Mouse (Mus musculus): ENCODE results near the gene Idnk. TPM values are rescaled to one million over a fixed set of nuclear protein-coding genes. Genes with fewer than 3 reads are reported as not detected.

Gene Idnk
- total RNA-seq (2023): 10 to 100 TPM; 26.7 to 39.7 TPM

DNA sequence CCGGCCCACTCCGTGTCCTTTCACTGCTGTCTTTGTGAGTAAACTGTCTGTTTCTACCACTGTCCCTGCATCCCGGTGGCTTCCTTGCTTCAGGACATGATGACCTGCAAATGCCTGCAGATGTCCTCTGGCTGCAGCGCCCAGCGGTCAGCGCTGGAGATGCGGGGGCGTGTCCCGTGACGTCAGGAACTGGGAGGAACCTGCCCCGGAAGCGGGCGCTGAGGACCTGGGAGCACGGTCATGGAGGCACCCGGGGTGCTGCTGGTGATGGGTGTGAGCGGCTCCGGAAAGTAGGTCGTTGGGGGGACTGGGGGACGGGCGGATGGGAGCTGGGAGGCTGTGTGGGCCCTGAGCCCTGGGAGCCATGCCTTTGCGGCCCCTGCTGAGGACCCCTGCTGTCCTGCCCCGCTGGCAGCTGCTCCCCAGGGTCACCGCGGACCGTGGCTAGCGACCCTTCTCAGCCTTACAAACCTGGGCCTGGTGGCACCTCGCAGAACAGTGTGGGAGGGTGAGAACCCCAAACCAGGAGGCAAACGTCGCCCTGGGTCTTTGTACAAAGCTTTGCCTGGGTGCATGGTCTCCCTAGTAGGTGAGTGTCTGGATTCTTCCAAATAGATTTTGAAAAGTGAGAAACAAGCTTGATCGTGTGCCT lies at the start of gene Idnk:
Idnk (plus strand) TSS at position 203 of the 652 bp plus-strand sequence.

GRCm38 (mm10) chr13:58113061-58113900 lies 44.2 kb upstream of the Idnk start, which contains the start of gene Klhl3:
Gene Klhl3 (minus strand): TSS chr13:58113592.

GRCm38 (mm10) chr13:58128396-58128767 lies 29.1 kb upstream of the Idnk start, which contains the start of gene Hnrnpa0:
Gene Hnrnpa0 (minus strand): TSS chr13:58128556.

Other genes starting within 250 kb of the Idnk start
- gene Spock1, start 249.3 kb upstream of the Idnk start, total RNA-seq (2023): not detected
- gene Klhl3, start 44.1 kb upstream of the Idnk start, total RNA-seq (2023): under 1 TPM; 0.18 to 0.26 TPM
- gene Hnrnpa0, start 29.1 kb upstream of the Idnk start, total RNA-seq (2023): 10 to 100 TPM; 72.1 to 78.4 TPM
- gene Ubqln1, start 58.0 kb downstream of the Idnk start, total RNA-seq (2023): 10 to 100 TPM; 44.0 to 46.6 TPM
- gene Gkap1, start 118.0 kb downstream of the Idnk start, total RNA-seq (2023): 1 to 10 TPM; 3.9 to 4.2 TPM
- gene Kif27, start 201.5 kb downstream of the Idnk start, total RNA-seq (2023): under 1 TPM in 1 of 2 experiments, not detected in 1; 0.09 TPM
- gene 2210016F16Rik, start 227.6 kb downstream of the Idnk start, total RNA-seq (2023): 1 to 10 TPM; 8.9 to 9.1 TPM
- gene Rmi1, start 244.6 kb downstream of the Idnk start, total RNA-seq (2023): 10 to 100 TPM; 18.3 to 18.5 TPM
- 100 to 1,000 TPM; 738 to 744 TPM for gene Hnrnpk, start 245.7 kb downstream of the Idnk start, total RNA-seq (2023)

Measured in neutrophil, adult 83 days (primary cell).